ENCODE assay signal across 11 mouse cellular contexts in the genomic region with DNA sequence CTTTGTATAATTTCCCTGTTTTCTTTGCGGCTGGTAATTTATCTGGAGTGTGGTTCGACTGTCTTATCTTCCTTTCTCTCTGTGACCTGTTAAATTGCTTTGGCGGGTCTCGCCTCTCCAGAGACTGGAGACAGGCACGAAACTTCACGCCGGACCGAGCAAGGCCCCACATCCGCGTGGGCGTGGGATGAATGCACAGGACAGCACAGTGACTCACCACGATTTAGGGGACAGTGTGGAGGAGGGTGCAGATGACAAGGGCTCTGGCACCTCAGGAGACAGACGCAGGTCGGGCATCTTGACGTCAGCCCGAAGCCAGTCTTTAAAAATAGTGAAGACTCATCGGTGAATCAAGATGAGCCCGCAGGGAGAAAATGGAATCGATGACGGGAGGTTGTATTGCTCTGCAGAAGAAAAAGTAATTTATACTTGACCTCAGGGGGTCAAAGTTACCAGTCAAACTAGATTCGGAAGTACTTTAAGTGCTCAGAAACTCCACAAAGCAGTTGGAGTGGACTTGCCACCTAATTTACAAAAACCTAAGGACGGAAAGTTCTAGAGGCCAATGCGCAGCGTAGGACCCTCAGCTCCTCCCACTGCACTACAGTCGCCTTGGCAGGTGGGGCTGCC. TPM values are rescaled to one million over a fixed set of nuclear protein-coding genes. Genes with fewer than 3 reads are reported as not detected.
DNase-seq lines count a peak whose midpoint lies in the region; ATAC-seq lines count a peak whose summit lies in the region.
"Had no signal": no experiment of that assay in that cellular context is flagged by ENCODE, and none has a peak within 500 bp of the region (broad histone marks: within the 10 kb centered on the region; RNA-seq: fewer than 3 reads in every experiment).

No protein-coding gene starts in this region.

- H3K36me3 ChIP-seq in kidney, embryonic 15.5 days: no peaks in the 10 kb centered on the region
- H3K36me3 ChIP-seq: hindbrain, embryonic 15.5 days had no signal

- 0 out of 2 replicates have a peak, but pooled peaks have one; percentile 73 for ATAC-seq in kidney, embryonic 15.5 days (replicated peaks; ENCODE audit: low FRiP score)
- ATAC-seq: Patski had no signal

- H3K4me1 ChIP-seq in kidney, embryonic 15.5 days: peaks cover 11% of the 10 kb centered on the region
- H3K4me1 ChIP-seq: hindbrain, embryonic 15.5 days had no signal

- no peak overlapping the region for H3K4me3 ChIP-seq in kidney, embryonic 15.5 days (replicated peaks)
- H3K4me3 ChIP-seq: hindbrain, embryonic 15.5 days had no signal

- H3K9me3 ChIP-seq in kidney, embryonic 15.5 days (replicated peaks): no peaks in the 10 kb centered on the region
- H3K9me3 ChIP-seq: hindbrain, embryonic 15.5 days had no signal

- H3K9ac ChIP-seq in kidney, embryonic 15.5 days: no peak overlapping the region
- H3K9ac ChIP-seq: hindbrain, embryonic 15.5 days; liver, embryonic 14.5 days had no signal

- no peaks in the 10 kb centered on the region for H3K27me3 ChIP-seq in kidney, embryonic 15.5 days
- H3K27me3 ChIP-seq: hindbrain, embryonic 15.5 days had no signal

- DNase-seq in embryo, embryonic 11 days: peak; percentile 13
- no peak for DNase-seq in embryo, embryonic 10 days (ENCODE audit: low spot score)
- DNase-seq in kidney, adult 11 months: no peak
- DNase-seq in right cerebral cortex, adult 2 months (ENCODE audit: low spot score in 2 of 2): peak; percentile 14 to 26
- no peak for DNase-seq in right cerebral cortex, postnatal 10 days (ENCODE audit: low spot score in 2 of 2)
- DNase-seq in telencephalon, adult 2 months (ENCODE audit: low read depth, low spot score): peak; percentile 9
- DNase-seq in thymus, postnatal 10 days (ENCODE audit: low spot score in 2 of 2): no peak

- 45% methylated on average over 25 of the region's 25 CpGs for WGBS in kidney, embryonic 15.5 days

- peak overlapping the region; percentile 47 for H3K4me2 ChIP-seq in kidney, embryonic 15.5 days
- H3K4me2 ChIP-seq: hindbrain, embryonic 15.5 days had no signal

- H3K27ac ChIP-seq in kidney, embryonic 15.5 days: no peak overlapping the region
- H3K27ac ChIP-seq: hindbrain, embryonic 15.5 days; liver, embryonic 14.5 days had no signal

RNA-seq across cellular contexts. Expression of a gene that starts 30.1 kb away (rescaled TPM):
- 109 and 110 TPM in 2 replicates for polyA plus RNA-seq in kidney, embryonic 15.5 days (2015; fragmentation: Nextera tagmentation; extraction: Ambion mirVana)

RNA-seq across cellular contexts. Expression of a gene that starts 39.0 kb away (rescaled TPM):
- polyA plus RNA-seq in kidney, embryonic 15.5 days (2015; fragmentation: Nextera tagmentation; extraction: Ambion mirVana): 849 and 854 TPM in 2 replicates

RNA-seq across cellular contexts. Expression of a gene that starts 52.5 kb away (rescaled TPM):
- 1.6 and 2.6 TPM in 2 replicates for polyA plus RNA-seq in kidney, embryonic 15.5 days (2015; fragmentation: Nextera tagmentation; extraction: Ambion mirVana)
- polyA plus RNA-seq: Patski had no signal

Comparison
In these comparisons a context has a peak if more than half of its experiments do, and no peak if none do; other contexts are left out.
1. DNase-seq: peak in embryo, embryonic 11 days (single experiment), right cerebral cortex, adult 2 months (2 of 2) and telencephalon, adult 2 months (single experiment); none in embryo, embryonic 10 days (single experiment), kidney, adult 11 months (single experiment), right cerebral cortex, postnatal 10 days (0 of 2) and thymus, postnatal 10 days (0 of 2).